Mouse (Mus musculus): ENCODE measurements around the gene Ror2. TPM values are rescaled to one million over a fixed set of nuclear protein-coding genes. Genes with fewer than 3 reads are reported as not detected.
A peak's percentile ranks its signal among the peaks of the same experiment; 100 is the strongest.

Gene Ror2
- polyA plus RNA-seq, 1 experiment from 2014 or later = 18.2 TPM

- DNase-seq (no peak), ATAC-seq (ENCODE audit: insufficient read depth) (no peak)
- Histone ChIP-seq H3K27ac (ENCODE audit: low read depth) (no peak overlapping the region), H3K9me3 (ENCODE audit: low read depth, low read length) (no peaks in the 10 kb centered on the region), H3K27me3 (ENCODE audit: insufficient read depth, low read length) (no peaks in the 10 kb centered on the region), H3K4me3 (ENCODE audit: low read depth, low read length) (no peak overlapping the region), H3K4me2 (no peak overlapping the region), H3K9ac (no peak overlapping the region), H3K36me3 (ENCODE audit: insufficient read depth) (no peaks in the 10 kb centered on the region), H3K4me1 (ENCODE audit: insufficient read depth) (peaks cover 23% of the 10 kb centered on the region)
- TF ChIP-seq CTCF (IDR thresholded peaks at IDR 0.05; ENCODE audit: low read depth) = no peak
- 68% methylated on average over 10 of the region's 10 CpGs for WGBS
Observed at GRCm38 (mm10) chr13:53208556-53208955, 77.4 kb downstream of the Ror2 start.

GRCm38 (mm10) chr13:53205128-53205911 lies 80.6 kb downstream of the Ror2 start:
- Histone ChIP-seq H3K4me1 (ENCODE audit: insufficient read depth) (peaks cover 37% of the 10 kb centered on the region), H3K27ac (ENCODE audit: low read depth) (peak overlapping the region; percentile 61; the same call in 1 of the 2 replicates), H3K36me3 (ENCODE audit: insufficient read depth) (no peaks in the 10 kb centered on the region), H3K4me2 (peak overlapping the region; percentile 26; the same call in 1 of the 2 replicates), H3K9ac (no peak overlapping the region), H3K9me3 (ENCODE audit: low read depth, low read length) (no peaks in the 10 kb centered on the region), H3K4me3 (ENCODE audit: low read depth, low read length) (no peak overlapping the region), H3K27me3 (ENCODE audit: insufficient read depth, low read length) (no peaks in the 10 kb centered on the region)
- DNase-seq (peak; percentile 70), ATAC-seq (ENCODE audit: insufficient read depth) (peak; percentile 70)
- WGBS = 21% methylated on average over 17 of the region's 17 CpGs
- TF ChIP-seq CTCF (IDR thresholded peaks at IDR 0.05; ENCODE audit: low read depth) = no peak

GRCm38 (mm10) chr13:53202439-53202830 lies 83.5 kb downstream of the Ror2 start:
- H3K4me3 ChIP-seq (ENCODE audit: low read depth, low read length) = no peak overlapping the region
- peak overlapping the region; percentile 93 for H3K27ac ChIP-seq (ENCODE audit: low read depth)
- 55% methylated on average over 5 of the region's 5 CpGs for WGBS
- H3K27me3 ChIP-seq (ENCODE audit: insufficient read depth, low read length) = no peaks in the 10 kb centered on the region
- no peaks in the 10 kb centered on the region for H3K36me3 ChIP-seq (ENCODE audit: insufficient read depth)
- H3K4me1 ChIP-seq (ENCODE audit: insufficient read depth) = peaks cover 43% of the 10 kb centered on the region
- no peaks in the 10 kb centered on the region for H3K9me3 ChIP-seq (ENCODE audit: low read depth, low read length)
- TF ChIP-seq CTCF (IDR thresholded peaks at IDR 0.05; ENCODE audit: low read depth) = no peak
- no peak overlapping the region for H3K9ac ChIP-seq
- H3K4me2 ChIP-seq = peak overlapping the region; percentile 48
- DNase-seq (no peak), ATAC-seq (ENCODE audit: insufficient read depth) (no peak)

GRCm38 (mm10) chr13:53201628-53202438 lies 84.1 kb downstream of the Ror2 start:
- ATAC-seq (ENCODE audit: insufficient read depth) (peak; percentile 57), DNase-seq (peak; percentile 88)
- Histone ChIP-seq H3K9me3 (ENCODE audit: low read depth, low read length) (no peaks in the 10 kb centered on the region), H3K27ac (ENCODE audit: low read depth) (peak overlapping the region; percentile 93), H3K4me1 (ENCODE audit: insufficient read depth) (peaks cover 43% of the 10 kb centered on the region), H3K9ac (no peak overlapping the region; the same call in 1 of the 2 replicates), H3K4me2 (peak overlapping the region; percentile 48), H3K4me3 (ENCODE audit: low read depth, low read length) (no peak overlapping the region), H3K36me3 (ENCODE audit: insufficient read depth) (no peaks in the 10 kb centered on the region), H3K27me3 (ENCODE audit: insufficient read depth, low read length) (no peaks in the 10 kb centered on the region)
- 3% methylated on average over 18 of the region's 18 CpGs for WGBS
- no peak for TF ChIP-seq CTCF (IDR thresholded peaks at IDR 0.05; ENCODE audit: low read depth)

- DNase-seq = no peak
- peaks cover 38% of the 10 kb centered on the region for H3K4me1 ChIP-seq (ENCODE audit: insufficient read depth)
- no peak overlapping the region for H3K4me2 ChIP-seq
- H3K36me3 ChIP-seq (ENCODE audit: insufficient read depth) = no peaks in the 10 kb centered on the region
- TF ChIP-seq CTCF (IDR thresholded peaks at IDR 0.05; ENCODE audit: low read depth) = no peak
- no peak overlapping the region for H3K9ac ChIP-seq
- H3K4me3 ChIP-seq (ENCODE audit: low read depth, low read length) = no peak overlapping the region
- H3K9me3 ChIP-seq (ENCODE audit: low read depth, low read length) = no peaks in the 10 kb centered on the region
- H3K27me3 ChIP-seq (ENCODE audit: insufficient read depth, low read length) = no peaks in the 10 kb centered on the region
- no peak for ATAC-seq (ENCODE audit: insufficient read depth)
- 62% methylated on average over 4 of the region's 4 CpGs for WGBS
- no peak overlapping the region for H3K27ac ChIP-seq (ENCODE audit: low read depth)
Observed at GRCm38 (mm10) chr13:53200121-53200520, 85.8 kb downstream of the Ror2 start.

- Histone ChIP-seq H3K27ac (ENCODE audit: low read depth) (no peak overlapping the region), H3K4me1 (ENCODE audit: insufficient read depth) (peaks cover 35% of the 10 kb centered on the region), H3K9ac (no peak overlapping the region), H3K4me2 (no peak overlapping the region), H3K27me3 (ENCODE audit: insufficient read depth, low read length) (no peaks in the 10 kb centered on the region), H3K9me3 (ENCODE audit: low read depth, low read length) (no peaks in the 10 kb centered on the region), H3K4me3 (ENCODE audit: low read depth, low read length) (no peak overlapping the region), H3K36me3 (ENCODE audit: insufficient read depth) (no peaks in the 10 kb centered on the region)
- TF ChIP-seq CTCF (IDR thresholded peaks at IDR 0.05; ENCODE audit: low read depth) = no peak
- ATAC-seq (ENCODE audit: insufficient read depth) (no peak), DNase-seq (no peak)
- 60% methylated on average over 7 of the region's 7 CpGs for WGBS
Observed at GRCm38 (mm10) chr13:53199262-53199661, 86.7 kb downstream of the Ror2 start.

- TF ChIP-seq CTCF (IDR thresholded peaks at IDR 0.05; ENCODE audit: low read depth) = no peak
- no peaks in the 10 kb centered on the region for H3K9me3 ChIP-seq (ENCODE audit: low read depth, low read length)
Observed at GRCm38 (mm10) chr13:53196690-53197089, 89.2 kb downstream of the Ror2 start.

More at GRCm38 (mm10) chr13:53196690-53197089, 89.2 kb downstream of the Ror2 start:
- Histone ChIP-seq H3K4me2 (no peak overlapping the region), H3K36me3 (ENCODE audit: insufficient read depth) (no peaks in the 10 kb centered on the region), H3K27ac (ENCODE audit: low read depth) (no peak overlapping the region), H3K4me1 (ENCODE audit: insufficient read depth) (peaks cover 24% of the 10 kb centered on the region), H3K4me3 (ENCODE audit: low read depth, low read length) (no peak overlapping the region), H3K27me3 (ENCODE audit: insufficient read depth, low read length) (no peaks in the 10 kb centered on the region), H3K9ac (no peak overlapping the region)
- no peak for DNase-seq
- 52% methylated on average over 7 of the region's 7 CpGs for WGBS
- no peak for ATAC-seq (ENCODE audit: insufficient read depth)
